Mouse (Mus musculus) limb, embryonic 14.5 days (tissue): Measurements from ENCODE around the gene Psme1. TPM values are rescaled to one million over a fixed set of nuclear protein-coding genes. Genes with fewer than 3 reads are reported as not detected.

Experiments
- ATAC-seq: fragments of 200-750 bp; cut with Nextera tagmentation; 2 replicates; pipeline ENCODE4 v1.8.0; 2017; ENCODE audit warnings: low read depth, moderate number of reproducible peaks, moderate TSS enrichment; ENCODE audit not compliant: low FRiP score
- DNase-seq: peaks from one replicate; pipeline ENCODE4 v3.0.0-alpha.2; 2015; ENCODE audit warnings: low spot score
- H3K27ac ChIP-seq: fragments of 300-500 bp; sonication (generic); replicated peaks from 2 replicates; pipeline ENCODE4 v1.5.1; 2014; ENCODE audit warnings: low read depth, mild to moderate bottlenecking, low read length, moderate library complexity, mixed read lengths
- H3K27me3 ChIP-seq: fragments of 300-500 bp; sonication (generic); 2 replicates; pipeline ENCODE4 v1.6.1; 2014; ENCODE audit warnings: low read length, mixed read lengths; ENCODE audit not compliant: control insufficient read depth, insufficient read depth
- H3K36me3 ChIP-seq: fragments of 300-500 bp; sonication (generic); 2 replicates; pipeline ENCODE4 v1.6.1; 2014; ENCODE audit warnings: mild to moderate bottlenecking, low read length, moderate library complexity, mixed read lengths; ENCODE audit not compliant: control insufficient read depth, insufficient read depth
- H3K4me1 ChIP-seq: fragments of 300-500 bp; sonication (generic); 2 replicates; pipeline ENCODE4 v1.6.1; 2014; ENCODE audit warnings: antibody characterized with exemption, low read length, mixed read lengths; ENCODE audit not compliant: control insufficient read depth, insufficient read depth
- H3K4me2 ChIP-seq: fragments of 300-500 bp; sonication (generic); replicated peaks from 2 replicates; pipeline ENCODE4 v1.6.1; 2014; ENCODE audit warnings: low read depth, mild to moderate bottlenecking, low read length, moderate library complexity; ENCODE audit not compliant: severe bottlenecking
- H3K4me3 ChIP-seq: fragments of 300-500 bp; sonication (generic); replicated peaks from 2 replicates; pipeline ENCODE4 v1.5.1; 2014; ENCODE audit warnings: low read length
- H3K9ac ChIP-seq: fragments of 300-500 bp; sonication (generic); 2 replicates; pipeline ENCODE4 v1.6.1; 2014; ENCODE audit warnings: mild to moderate bottlenecking, low read depth, low read length, moderate library complexity; ENCODE audit not compliant: severe bottlenecking
- H3K9me3 ChIP-seq: fragments of 300-500 bp; sonication (generic); 2 replicates; pipeline ENCODE4 v1.6.1; 2016; ENCODE audit warnings: low read length; ENCODE audit not compliant: control insufficient read depth
- POLR2A ChIP-seq: fragments of 200-500 bp; IDR thresholded peaks from 2 replicates; pipeline ENCODE4 v1.8.0; 2012; ENCODE audit warnings: inconsistent platforms, mild to moderate bottlenecking, moderate library complexity, borderline replicate concordance; ENCODE audit not compliant: insufficient read depth, insufficient read length; ENCODE audit errors: extremely low read depth
- WGBS: fragments of 180-500 bp; shearing (Covaris S2); extraction: QIAGEN DNeasy Blood & Tissue Kit; methylation state at CpG from one replicate; pipeline ENCODE4 v1.1.7; 2014; 5-methylcytosine and 5-hydroxymethylcytosine counted together
- polyA plus RNA-seq, 2 experiments: library from polyadenylated mRNA; depleted of rRNA in 1 of 2; stranded (reverse) in 1 of 2; unstranded in 1 of 2; fragments of >200 nt; fragmentation: Nextera tagmentation in 1 of 2; extraction: Ambion mirVana in 1 of 2; gene quantifications; 2 replicates each; pipeline versions ENCODE4 v1.2.1 to v1.2.3; 2012 to 2014

Psme1 gene
- polyA plus RNA-seq, 2 experiments: 77.6 to 147 TPM

- peak; percentile 98 for DNase-seq
- Histone ChIP-seq H3K4me1 (peaks cover 15% of the 10 kb centered on the region), H3K27me3 (no peaks in the 10 kb centered on the region), H3K9me3 (no peaks in the 10 kb centered on the region), H3K9ac (peak within 1 kb of the TSS; percentile 74), H3K4me2 (peak within 1 kb of the TSS; percentile 85), H3K4me3 (peak within 1 kb of the TSS; percentile 91), H3K27ac (peak within 1 kb of the TSS; percentile 91), H3K36me3 (peaks cover 42% of the 10 kb centered on the region)
- TF ChIP-seq POLR2A: no peak
- under 1% methylated on average over 22 of the region's 22 CpGs for WGBS
- ATAC-seq: peak; percentile 96
Observed at GRCm38 (mm10) chr14:55590748-55591330, 12.9 kb downstream of the Psme1 start, which contains the start of gene Psme2. TSS of gene Psme2 (minus strand) at chr14:55591113.

- DNase-seq (peak; percentile 96), ATAC-seq (peak; percentile 89)
- Histone ChIP-seq H3K4me2 (peak within 1 kb of the TSS; percentile 85), H3K27ac (peak within 1 kb of the TSS; percentile 91), H3K9ac (peak within 1 kb of the TSS; percentile 74), H3K36me3 (peaks cover 48% of the 10 kb centered on the region), H3K9me3 (no peaks in the 10 kb centered on the region), H3K4me3 (peak within 1 kb of the TSS; percentile 91), H3K4me1 (peaks cover 15% of the 10 kb centered on the region), H3K27me3 (no peaks in the 10 kb centered on the region)
- WGBS: 0% methylated on average over 33 of the region's 33 CpGs
- TF ChIP-seq POLR2A: 0 out of 2 replicates have a peak, but pooled peaks have one; percentile 40
Observed at GRCm38 (mm10) chr14:55591331-55591891, 13.5 kb downstream of the Psme1 start, which contains the start of gene Rnf31. TSS of gene Rnf31 (plus strand) at chr14:55591708.

- ATAC-seq: no peak
- Histone ChIP-seq H3K4me1 (peaks cover 15% of the 10 kb centered on the region), H3K9ac (peak overlapping the region; percentile 74), H3K4me3 (peak overlapping the region; percentile 91), H3K36me3 (peaks cover 53% of the 10 kb centered on the region), H3K9me3 (no peaks in the 10 kb centered on the region), H3K27me3 (no peaks in the 10 kb centered on the region), H3K27ac (no peak overlapping the region), H3K4me2 (peak overlapping the region; percentile 85)
- TF ChIP-seq POLR2A: no peak
- DNase-seq: no peak
- 4% methylated on average over 16 of the region's 16 CpGs for WGBS
Observed at GRCm38 (mm10) chr14:55592226-55592625, 14.3 kb downstream of the Psme1 start.

- Histone ChIP-seq H3K4me3 (no peak overlapping the region), H3K36me3 (peaks cover 64% of the 10 kb centered on the region), H3K9me3 (no peaks in the 10 kb centered on the region), H3K9ac (no peak overlapping the region), H3K4me1 (peaks cover 8% of the 10 kb centered on the region), H3K27ac (no peak overlapping the region), H3K4me2 (no peak overlapping the region), H3K27me3 (no peaks in the 10 kb centered on the region)
- WGBS: 74% methylated on average over 13 of the region's 13 CpGs
- DNase-seq (no peak), ATAC-seq (no peak)
- no peak for TF ChIP-seq POLR2A
Observed at GRCm38 (mm10) chr14:55596036-55596690, 18.2 kb downstream of the Psme1 start.

- no peaks in the 10 kb centered on the region for H3K9me3 ChIP-seq
- DNase-seq (no peak), ATAC-seq (no peak)
- no peak overlapping the region for H3K4me2 ChIP-seq
- no peak for TF ChIP-seq POLR2A
- 95% methylated on average over 21 of the region's 21 CpGs for WGBS
- H3K9ac ChIP-seq: no peak overlapping the region
- peaks cover 2% of the 10 kb centered on the region; the same call in 1 of the 2 replicates for H3K4me1 ChIP-seq
- no peaks in the 10 kb centered on the region for H3K27me3 ChIP-seq
- H3K27ac ChIP-seq: no peak overlapping the region
- H3K36me3 ChIP-seq: peaks cover 89% of the 10 kb centered on the region
- no peak overlapping the region for H3K4me3 ChIP-seq
Observed at GRCm38 (mm10) chr14:55598521-55599390, 20.8 kb downstream of the Psme1 start.
